Mouse (Mus musculus) liver, embryonic 14.5 days (tissue): ENCODE results near the gene Gna14.

ENCODE experiments used
- CTCF ChIP-seq: IDR thresholded peaks from 2 replicates; pipeline ENCODE4 v1.5.1; 2016; ENCODE audit warnings: antibody characterized with exemption, low read depth, control low read depth
- EP300 ChIP-seq: IDR thresholded peaks from 2 replicates; pipeline ENCODE4 v1.6.1; 2016; ENCODE audit warnings: antibody characterized with exemption, low read depth

DNA sequence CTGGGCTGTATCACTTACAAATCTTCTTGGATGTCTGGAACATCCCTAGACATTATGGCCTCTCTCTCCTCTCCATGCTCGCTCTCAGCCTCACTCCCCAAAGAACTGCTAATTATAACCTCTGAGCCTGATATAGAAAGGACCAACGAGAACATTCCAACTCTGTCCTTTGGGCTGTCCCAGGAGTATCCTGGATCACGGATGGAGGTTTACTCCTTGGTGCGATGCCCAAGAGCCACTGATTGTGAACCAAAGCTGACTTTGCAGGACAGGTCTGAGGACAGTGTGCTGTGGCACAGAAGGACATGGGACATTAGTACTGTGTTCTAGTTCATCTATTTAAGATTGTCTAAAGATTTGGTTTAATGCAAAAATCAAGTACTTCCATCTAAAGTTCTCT, 108.1 kb downstream of the Gna14 start:
- TF ChIP-seq CTCF (no peak), EP300 (no peak)
